Mouse (Mus musculus) neural tube, embryonic 12.5 days (tissue): ENCODE data around the gene N4bp2l2. TPM values are rescaled to one million over a fixed set of nuclear protein-coding genes. Genes with fewer than 3 reads are reported as not detected.

ENCODE experiments used
- ATAC-seq: fragments of 200-750 bp; cut with Nextera tagmentation; 2 replicates; pipeline ENCODE4 v1.8.0; 2017; ENCODE audit warnings: low read depth, mild to moderate bottlenecking, moderate TSS enrichment, moderate library complexity; ENCODE audit not compliant: low FRiP score
- H3K27ac ChIP-seq: fragments of 300-500 bp; sonication (generic); 2 replicates; pipeline ENCODE4 v1.5.1; 2016
- H3K27me3 ChIP-seq: fragments of 300-500 bp; sonication (generic); replicated peaks from 2 replicates; pipeline ENCODE4 v1.6.1; 2016; ENCODE audit warnings: mild to moderate bottlenecking
- H3K36me3 ChIP-seq: fragments of 300-500 bp; sonication (generic); 2 replicates; pipeline ENCODE4 v1.6.1; 2016; ENCODE audit warnings: mild to moderate bottlenecking
- H3K4me1 ChIP-seq: fragments of 300-500 bp; sonication (generic); 2 replicates; pipeline ENCODE4 v1.6.1; 2016
- H3K4me2 ChIP-seq: fragments of 300-500 bp; sonication (generic); replicated peaks from 2 replicates; pipeline ENCODE4 v1.6.1; 2016; ENCODE audit warnings: mild to moderate bottlenecking
- H3K4me3 ChIP-seq: fragments of 300-500 bp; sonication (generic); 2 replicates; pipeline ENCODE4 v1.5.1; 2016
- H3K9ac ChIP-seq: fragments of 300-500 bp; sonication (generic); 2 replicates; pipeline ENCODE4 v1.6.1; 2016; ENCODE audit warnings: mild to moderate bottlenecking
- H3K9me3 ChIP-seq: fragments of 300-500 bp; sonication (generic); 2 replicates; pipeline ENCODE4 v1.6.1; 2016; ENCODE audit warnings: mild to moderate bottlenecking
- WGBS: fragments of 180-500 bp; shearing (Covaris S2); methylation state at CpG from one replicate; pipeline ENCODE4 v1.1.7; 2016; 5-methylcytosine and 5-hydroxymethylcytosine counted together
- polyA plus RNA-seq: library from polyadenylated mRNA; unstranded; fragments of >200 nt; fragmentation: Nextera tagmentation; extraction: Ambion mirVana; gene quantifications from 2 replicates; pipeline ENCODE4 v1.2.1, GENCODE M21; 2016

N4bp2l2 gene
- polyA plus RNA-seq, 1 experiment from 2014 or later = 41.1 TPM

DNA sequence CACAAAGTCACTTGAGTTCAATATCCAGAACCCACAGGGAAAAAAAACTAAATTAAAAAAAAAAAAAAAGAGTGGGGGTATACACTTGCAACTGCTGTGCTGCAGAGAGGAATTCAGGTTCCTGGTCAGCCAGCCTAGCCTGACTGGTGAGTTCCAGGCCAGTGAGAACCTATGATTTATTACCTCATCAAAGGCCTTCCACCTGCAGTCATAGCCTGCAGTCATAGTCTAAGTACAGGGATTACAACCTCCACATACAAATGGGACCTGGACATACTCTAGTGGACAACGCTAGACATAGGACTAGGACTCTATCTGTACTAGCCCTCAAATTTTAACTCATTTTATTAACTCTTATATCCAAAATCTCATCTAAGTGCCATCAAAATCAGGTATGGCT lies 36.7 kb downstream of the N4bp2l2 start:
- ATAC-seq = no peak
- 97% methylated on average over 1 of the region's 1 CpGs for WGBS
- peaks cover 6% of the 10 kb centered on the region; the same call in 1 of the 2 replicates for H3K36me3 ChIP-seq
- no peaks in the 10 kb centered on the region for H3K9me3 ChIP-seq
- no peaks in the 10 kb centered on the region for H3K4me1 ChIP-seq
- H3K9ac ChIP-seq = no peak overlapping the region
- H3K4me3 ChIP-seq = no peak overlapping the region
- no peak overlapping the region for H3K4me2 ChIP-seq
- no peaks in the 10 kb centered on the region for H3K27me3 ChIP-seq
- no peak overlapping the region for H3K27ac ChIP-seq

DNA sequence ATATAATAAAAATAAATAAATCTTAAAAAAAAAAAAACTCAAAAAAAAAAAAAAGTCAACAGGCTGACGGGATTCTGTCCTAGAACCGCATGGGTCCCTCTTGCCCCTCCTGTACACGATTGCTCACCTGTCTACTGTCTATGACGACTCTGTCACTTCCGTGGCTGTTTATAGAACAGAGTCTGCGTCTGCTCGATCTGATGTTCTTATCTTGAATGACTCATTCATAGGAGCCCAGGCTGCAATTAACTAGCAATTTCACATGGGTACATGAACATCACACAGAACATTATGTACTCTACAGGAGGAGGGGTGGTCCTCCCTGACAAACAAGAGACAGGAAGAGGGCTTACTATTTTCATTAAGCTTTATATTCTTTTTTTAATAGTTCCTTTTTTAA lies 40.5 kb downstream of the N4bp2l2 start:
- Histone ChIP-seq H3K27ac (no peak overlapping the region), H3K9me3 (no peaks in the 10 kb centered on the region)
- WGBS = 94% methylated on average over 7 of the region's 7 CpGs

DNA sequence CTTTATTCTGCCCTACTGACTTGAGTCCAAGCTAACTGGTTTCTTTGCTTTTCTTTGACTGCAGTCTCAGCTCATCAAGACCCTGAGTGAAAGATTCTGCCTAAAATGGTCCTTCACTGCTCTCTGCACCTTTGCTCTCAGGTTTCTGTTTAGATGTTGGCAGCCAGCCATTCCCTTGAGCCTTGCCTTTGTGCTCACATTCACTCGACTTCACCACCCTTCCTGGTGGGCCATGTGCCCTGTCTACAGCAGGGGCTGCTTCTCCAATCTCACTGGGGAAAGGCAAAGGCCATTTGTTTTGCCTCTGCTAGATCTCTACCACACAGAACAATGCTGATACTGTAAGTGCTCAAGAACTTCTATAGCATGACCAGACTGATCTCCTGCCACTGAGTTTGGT lies 43.2 kb downstream of the N4bp2l2 start:
- H3K4me1 ChIP-seq = no peaks in the 10 kb centered on the region
- 62% methylated on average over 1 of the region's 1 CpGs for WGBS
- H3K27ac ChIP-seq = no peak overlapping the region
- no peaks in the 10 kb centered on the region for H3K9me3 ChIP-seq
- no peak overlapping the region for H3K9ac ChIP-seq
- no peaks in the 10 kb centered on the region for H3K27me3 ChIP-seq
- no peak overlapping the region for H3K4me2 ChIP-seq
- no peak overlapping the region for H3K4me3 ChIP-seq
- ATAC-seq = no peak
- peaks cover 2% of the 10 kb centered on the region; the same call in 1 of the 2 replicates for H3K36me3 ChIP-seq

More for the DNA sequence above, 40.5 kb downstream of the N4bp2l2 start:
- Histone ChIP-seq H3K9ac (no peak overlapping the region), H3K4me1 (no peaks in the 10 kb centered on the region), H3K4me2 (no peak overlapping the region), H3K36me3 (peaks cover 2% of the 10 kb centered on the region; the same call in 1 of the 2 replicates), H3K27me3 (no peaks in the 10 kb centered on the region), H3K4me3 (no peak overlapping the region)
- no peak for ATAC-seq

DNA sequence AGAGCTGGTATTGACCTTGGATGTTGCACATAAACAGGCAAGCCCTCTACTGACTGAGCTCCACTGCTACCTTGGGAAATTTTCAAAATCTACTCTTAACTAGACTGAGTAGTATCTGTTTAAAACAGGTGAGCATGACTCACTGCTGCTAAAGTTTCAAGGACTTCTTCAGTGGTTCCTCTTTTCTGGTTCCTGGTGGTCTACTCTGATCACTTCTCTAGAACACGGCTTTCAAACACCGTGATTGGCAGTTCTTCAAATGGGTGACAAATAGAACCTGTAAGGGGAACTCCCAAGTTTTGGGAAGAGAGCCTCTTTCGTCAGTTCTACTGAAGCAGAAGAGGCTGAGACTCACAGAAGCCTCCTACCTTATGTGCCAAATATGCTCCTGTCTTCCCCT lies 44.4 kb downstream of the N4bp2l2 start:
- no peak for ATAC-seq
- no peaks in the 10 kb centered on the region for H3K27me3 ChIP-seq
- 96% methylated on average over 3 of the region's 3 CpGs for WGBS
- H3K27ac ChIP-seq = no peak overlapping the region
- H3K9me3 ChIP-seq = no peaks in the 10 kb centered on the region
- H3K36me3 ChIP-seq = peaks cover 2% of the 10 kb centered on the region; the same call in 1 of the 2 replicates
- no peak overlapping the region for H3K9ac ChIP-seq
- no peak overlapping the region for H3K4me2 ChIP-seq
- H3K4me3 ChIP-seq = no peak overlapping the region
- no peaks in the 10 kb centered on the region for H3K4me1 ChIP-seq

DNA sequence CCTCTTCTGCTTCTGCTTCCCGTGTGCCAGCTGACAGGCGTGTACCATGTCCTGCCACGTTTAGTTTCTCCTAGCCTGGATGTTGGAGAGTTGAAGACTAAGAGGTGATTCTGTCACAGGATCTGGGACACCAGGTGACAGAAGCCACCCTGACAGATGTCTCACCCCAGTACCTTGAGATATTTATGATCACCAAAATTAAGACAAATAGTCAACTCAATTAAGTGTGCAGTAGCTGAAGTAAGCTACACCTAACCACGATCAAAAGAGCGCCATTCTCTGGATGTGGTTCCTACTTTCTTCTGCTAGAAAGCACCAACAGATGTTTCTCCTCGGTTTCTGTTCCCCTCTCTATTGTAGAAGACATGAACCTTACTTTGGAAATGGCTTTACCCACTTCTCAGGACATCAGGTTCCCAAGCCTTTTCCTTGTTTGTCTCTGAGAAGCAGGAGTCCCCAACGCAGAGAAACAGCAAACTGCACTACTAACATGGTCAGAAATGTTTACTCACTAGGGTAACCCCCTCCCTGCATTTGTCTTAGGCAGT lies 45.3 kb downstream of the N4bp2l2 start:
- Histone ChIP-seq H3K9me3 (no peaks in the 10 kb centered on the region), H3K4me1 (no peaks in the 10 kb centered on the region), H3K4me2 (no peak overlapping the region), H3K27ac (no peak overlapping the region), H3K36me3 (peaks cover 2% of the 10 kb centered on the region; the same call in 1 of the 2 replicates), H3K4me3 (no peak overlapping the region), H3K9ac (no peak overlapping the region), H3K27me3 (no peaks in the 10 kb centered on the region)
- WGBS = 90% methylated on average over 7 of the region's 7 CpGs
- ATAC-seq = no peak

DNA sequence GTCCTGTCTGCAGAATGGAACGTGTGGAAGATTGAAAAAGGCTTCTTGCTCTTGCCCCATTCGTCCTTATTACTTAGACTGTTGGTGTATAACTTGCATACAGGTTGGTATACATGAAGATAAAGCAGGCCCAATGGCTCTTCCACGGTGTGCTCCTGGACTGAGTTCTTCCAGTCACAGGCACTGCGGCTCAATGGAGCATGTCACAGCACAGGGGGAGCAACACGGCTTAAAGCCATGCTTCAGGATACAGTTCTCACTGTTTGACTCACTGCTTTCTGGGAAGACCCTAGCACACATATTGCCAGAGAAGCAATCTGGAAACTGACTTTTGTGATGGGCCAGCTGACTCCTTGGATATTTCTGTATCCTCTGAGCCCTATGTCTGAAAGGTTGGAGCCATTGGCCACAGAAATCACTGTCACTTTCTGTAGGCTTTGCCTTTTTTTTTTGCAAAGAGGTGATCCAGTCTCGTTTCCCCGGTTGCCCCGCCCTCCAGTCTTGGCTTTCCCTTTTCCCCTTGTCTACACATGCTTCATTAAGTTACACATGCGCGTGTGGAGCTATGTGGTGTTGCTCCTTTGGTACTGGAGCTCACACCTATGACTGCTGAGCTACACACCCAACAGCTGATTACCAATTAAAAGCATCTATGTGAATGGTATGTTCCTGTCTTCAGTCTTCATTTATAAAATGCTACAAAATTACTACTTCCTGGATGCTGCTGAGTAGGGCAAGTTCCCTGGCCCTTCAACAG lies 47.2 kb downstream of the N4bp2l2 start:
- no peak overlapping the region for H3K27ac ChIP-seq
- H3K4me2 ChIP-seq = no peak overlapping the region
- no peaks in the 10 kb centered on the region for H3K36me3 ChIP-seq
- no peaks in the 10 kb centered on the region for H3K27me3 ChIP-seq
- no peak overlapping the region for H3K9ac ChIP-seq
- no peaks in the 10 kb centered on the region for H3K4me1 ChIP-seq
- 91% methylated on average over 10 of the region's 10 CpGs for WGBS
- no peak overlapping the region for H3K4me3 ChIP-seq
- no peaks in the 10 kb centered on the region for H3K9me3 ChIP-seq
- ATAC-seq = no peak

DNA sequence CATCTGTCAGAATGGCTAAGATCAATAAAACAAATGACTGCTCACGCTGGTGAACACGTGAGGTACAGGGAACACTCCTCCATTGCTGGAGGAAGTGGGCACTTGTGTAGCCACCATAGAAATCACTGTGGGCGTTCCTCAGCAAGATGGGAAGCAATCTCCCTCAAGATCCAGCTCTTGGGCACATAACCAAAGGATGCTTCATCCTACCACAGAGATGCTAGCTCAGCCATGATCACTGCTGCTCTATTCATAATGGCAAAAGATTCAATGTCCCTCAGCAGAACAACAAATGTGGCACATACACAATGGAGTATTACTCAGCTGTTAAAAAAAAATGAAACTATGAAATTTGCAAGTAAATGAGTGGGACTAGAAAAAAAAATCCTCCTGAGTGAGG lies 49.3 kb downstream of the N4bp2l2 start:
- Histone ChIP-seq H3K4me2 (no peak overlapping the region), H3K27me3 (no peaks in the 10 kb centered on the region), H3K4me3 (no peak overlapping the region), H3K36me3 (no peaks in the 10 kb centered on the region), H3K9me3 (no peaks in the 10 kb centered on the region), H3K4me1 (no peaks in the 10 kb centered on the region), H3K9ac (no peak overlapping the region), H3K27ac (no peak overlapping the region)
- 83% methylated on average over 3 of the region's 3 CpGs for WGBS
- no peak for ATAC-seq

DNA sequence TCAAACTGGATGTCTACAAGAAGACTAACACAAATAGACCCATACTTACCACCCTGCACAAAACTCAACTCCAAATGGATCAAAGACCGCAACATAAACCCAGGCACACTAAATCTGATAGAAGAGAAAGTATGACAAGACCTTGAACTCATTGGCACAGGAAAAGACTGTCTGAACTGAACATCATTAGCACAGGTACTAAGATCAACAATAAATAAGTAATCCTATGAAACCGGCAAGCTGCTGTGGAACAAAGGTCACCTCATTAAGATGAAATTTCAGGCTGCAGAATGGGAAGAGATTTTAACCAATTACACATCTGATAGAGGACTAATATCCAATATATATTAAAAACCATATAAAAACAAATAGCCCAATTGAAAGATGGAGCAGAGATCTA lies 49.8 kb downstream of the N4bp2l2 start:
- H3K9ac ChIP-seq = no peak overlapping the region
- no peak for ATAC-seq
- no peaks in the 10 kb centered on the region for H3K4me1 ChIP-seq
- H3K27me3 ChIP-seq = no peaks in the 10 kb centered on the region
- no peak overlapping the region for H3K4me3 ChIP-seq
- H3K9me3 ChIP-seq = no peaks in the 10 kb centered on the region
- H3K27ac ChIP-seq = no peak overlapping the region
- WGBS = 96% methylated on average over 2 of the region's 2 CpGs
- H3K36me3 ChIP-seq = no peaks in the 10 kb centered on the region
- H3K4me2 ChIP-seq = no peak overlapping the region

DNA sequence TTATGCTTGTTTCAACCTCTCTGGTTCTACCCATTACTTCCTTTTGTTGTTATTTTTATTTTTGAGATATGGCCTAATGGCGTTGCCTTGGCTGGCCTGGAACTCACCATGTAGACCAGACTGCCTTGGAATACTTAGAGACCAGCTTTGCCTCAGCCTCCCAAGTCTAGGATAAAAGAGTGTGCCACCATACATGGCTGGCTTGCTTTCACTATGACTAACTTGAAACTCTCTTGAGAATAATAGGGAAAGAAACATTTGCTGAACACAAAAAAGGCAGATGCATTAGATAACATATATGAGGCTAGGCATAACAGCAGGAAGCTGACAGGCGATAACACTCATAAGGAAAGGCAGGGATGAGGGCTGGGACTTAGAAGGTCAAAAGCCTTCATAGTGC lies 51.9 kb downstream of the N4bp2l2 start:
- Histone ChIP-seq H3K4me1 (no peaks in the 10 kb centered on the region), H3K27ac (no peak overlapping the region), H3K4me2 (no peak overlapping the region), H3K9me3 (no peaks in the 10 kb centered on the region), H3K27me3 (no peaks in the 10 kb centered on the region), H3K4me3 (no peak overlapping the region), H3K36me3 (no peaks in the 10 kb centered on the region), H3K9ac (no peak overlapping the region)
- ATAC-seq = no peak
- 96% methylated on average over 2 of the region's 2 CpGs for WGBS

DNA sequence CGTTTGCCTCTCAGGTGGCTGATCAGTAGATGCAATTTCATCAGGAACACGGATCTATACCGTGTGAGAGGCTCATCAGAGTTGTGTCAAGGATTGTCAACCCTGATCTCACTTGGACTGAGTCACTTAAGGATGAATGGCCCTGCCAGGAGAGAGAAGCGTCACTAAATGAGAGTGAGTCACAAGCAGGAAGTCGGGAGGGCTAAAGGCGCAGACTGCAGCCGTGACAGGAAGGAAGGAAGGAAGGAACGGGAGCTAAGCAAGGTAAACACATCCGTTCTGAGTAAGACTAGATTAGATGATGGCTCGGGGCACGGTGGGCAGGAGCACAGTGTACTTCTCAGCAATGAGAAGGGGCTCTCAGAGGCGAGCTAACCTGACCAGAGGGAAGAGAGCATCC lies 54.3 kb downstream of the N4bp2l2 start:
- H3K27ac ChIP-seq = no peak overlapping the region
- H3K36me3 ChIP-seq = peaks cover 10% of the 10 kb centered on the region
- no peak overlapping the region for H3K9ac ChIP-seq
- no peaks in the 10 kb centered on the region for H3K9me3 ChIP-seq
- no peak overlapping the region for H3K4me3 ChIP-seq
- 83% methylated on average over 12 of the region's 12 CpGs for WGBS
- ATAC-seq = no peak
- H3K4me1 ChIP-seq = no peaks in the 10 kb centered on the region
- no peak overlapping the region for H3K4me2 ChIP-seq
- no peaks in the 10 kb centered on the region for H3K27me3 ChIP-seq

DNA sequence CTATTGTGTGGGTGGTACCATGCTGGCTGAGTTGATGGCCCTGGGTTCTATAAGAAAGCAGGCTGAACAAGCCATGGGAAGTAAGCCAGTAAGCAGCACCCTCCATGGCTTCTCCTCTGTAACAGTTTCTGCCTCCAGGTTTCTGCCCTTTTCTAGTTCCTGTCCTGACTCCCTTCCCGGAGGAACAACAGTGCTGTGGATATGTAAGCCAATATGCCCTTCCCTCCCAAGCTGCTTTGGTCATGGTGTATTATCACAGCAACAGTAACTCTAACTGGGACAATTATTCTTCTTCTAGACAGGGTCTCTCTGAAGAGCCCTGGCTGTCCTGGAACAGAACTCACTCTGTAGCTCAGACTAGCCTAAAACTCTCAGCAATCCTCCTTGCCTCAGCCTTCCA lies 54.8 kb downstream of the N4bp2l2 start:
- Histone ChIP-seq H3K27me3 (no peaks in the 10 kb centered on the region), H3K36me3 (peaks cover 15% of the 10 kb centered on the region), H3K9me3 (no peaks in the 10 kb centered on the region), H3K4me1 (no peaks in the 10 kb centered on the region), H3K4me2 (no peak overlapping the region), H3K9ac (no peak overlapping the region), H3K27ac (no peak overlapping the region), H3K4me3 (no peak overlapping the region)
- ATAC-seq = no peak
- 67% methylated on average over 1 of the region's 1 CpGs for WGBS

DNA sequence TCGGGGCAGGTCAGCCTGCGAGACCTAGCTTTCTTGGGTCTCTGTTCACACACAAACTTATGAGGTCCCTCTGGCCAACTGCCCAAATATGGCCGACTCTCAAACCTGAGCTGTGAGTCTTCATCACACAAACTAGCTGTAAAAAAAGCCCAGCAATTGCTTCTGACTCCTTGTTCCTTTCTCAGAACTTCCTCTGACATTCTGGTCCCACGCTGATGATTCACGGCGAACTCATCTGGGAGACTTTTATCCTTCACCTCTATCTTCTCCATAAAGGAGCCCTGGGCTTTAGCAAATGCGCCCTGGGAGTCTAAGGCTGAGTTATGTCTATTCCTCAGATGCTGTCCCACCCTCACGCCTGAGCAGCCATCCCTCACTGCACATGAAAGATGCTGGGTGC lies 58.4 kb downstream of the N4bp2l2 start:
- WGBS = 94% methylated on average over 8 of the region's 8 CpGs
- Histone ChIP-seq H3K27me3 (no peaks in the 10 kb centered on the region), H3K9ac (no peak overlapping the region), H3K27ac (no peak overlapping the region), H3K4me3 (no peak overlapping the region), H3K4me2 (no peak overlapping the region), H3K4me1 (no peaks in the 10 kb centered on the region), H3K36me3 (peaks cover 16% of the 10 kb centered on the region), H3K9me3 (no peaks in the 10 kb centered on the region)
- ATAC-seq = no peak

DNA sequence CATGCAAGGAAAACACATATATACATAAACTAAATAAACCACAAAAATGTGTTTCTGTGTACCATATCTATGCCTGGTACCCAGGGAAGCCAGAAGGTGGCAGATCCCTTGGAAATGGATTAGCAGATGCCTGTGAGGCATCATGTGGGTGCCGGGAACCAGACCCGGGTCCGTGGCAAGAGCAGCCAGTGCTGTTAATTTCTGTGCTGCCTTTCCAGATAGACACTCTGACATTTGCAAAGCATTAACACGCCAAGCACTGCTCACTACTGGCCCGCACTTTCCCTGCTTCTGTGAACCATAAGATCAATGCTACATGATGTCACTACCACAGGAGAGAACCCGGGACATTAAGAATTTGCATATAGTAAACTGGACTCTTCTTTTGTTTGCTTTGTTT lies 59.9 kb downstream of the N4bp2l2 start:
- Histone ChIP-seq H3K4me1 (peaks cover 6% of the 10 kb centered on the region; the same call in 1 of the 2 replicates), H3K4me2 (no peak overlapping the region), H3K36me3 (peaks cover 16% of the 10 kb centered on the region), H3K4me3 (no peak overlapping the region), H3K9me3 (no peaks in the 10 kb centered on the region), H3K27me3 (no peaks in the 10 kb centered on the region), H3K9ac (no peak overlapping the region), H3K27ac (no peak overlapping the region)
- WGBS = 99% methylated on average over 6 of the region's 6 CpGs
- no peak for ATAC-seq
